ENCODE assay signal across 22 mouse cellular contexts in the genomic region with DNA sequence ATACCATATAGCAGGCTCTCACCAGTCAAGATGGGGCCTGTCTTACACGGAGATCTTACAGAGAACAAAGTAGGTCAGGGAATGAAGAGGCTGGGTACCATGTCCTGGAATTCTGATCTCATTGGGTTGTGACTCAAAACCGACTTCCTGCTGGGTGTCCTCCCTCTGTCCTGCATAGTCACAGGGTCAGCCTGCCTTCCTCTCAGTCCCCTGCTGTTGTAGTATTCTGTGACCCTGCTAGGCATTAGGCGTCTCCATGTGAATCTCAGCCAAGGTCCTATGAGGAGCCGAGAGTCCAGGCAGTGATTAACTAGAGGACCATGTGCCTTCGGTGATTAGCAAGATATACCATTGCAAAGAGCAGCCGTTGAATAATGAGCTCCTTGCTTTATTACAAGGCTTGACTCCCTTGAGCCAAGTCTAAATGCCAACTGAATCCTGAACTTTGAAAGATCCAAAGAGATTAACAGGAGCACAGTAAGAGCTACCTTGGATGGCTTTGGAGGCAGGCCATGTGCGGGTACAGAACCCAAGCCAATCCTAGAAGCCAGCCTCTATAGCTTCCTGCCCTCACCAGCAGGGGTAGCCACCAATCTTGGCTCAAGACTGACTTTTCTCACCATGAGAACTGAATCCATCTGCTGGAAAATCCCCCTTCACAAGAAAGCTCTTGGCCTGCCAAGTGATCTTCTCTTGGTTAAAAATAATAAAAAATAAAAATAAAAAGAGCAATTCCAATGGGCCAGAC.
DNase-seq lines count a peak whose midpoint lies in the region; ATAC-seq and TF ChIP-seq lines count a peak whose summit lies in the region.
"Had no signal": no experiment of that assay in that cellular context is flagged by ENCODE, and none has a peak within 500 bp of the region (broad histone marks: within the 10 kb centered on the region; RNA-seq: fewer than 3 reads in every experiment).

No protein-coding gene starts in this region.

- H3K36me3 ChIP-seq in lung, postnatal 0 days (ENCODE audit: insufficient read depth, low read length): no peaks in the 10 kb centered on the region
- H3K36me3 ChIP-seq in hindbrain, embryonic 10.5 days: no peaks in the 10 kb centered on the region
- H3K36me3 ChIP-seq: limb, embryonic 12.5 days; liver, embryonic 12.5 days; neural tube, embryonic 13.5 days; stomach, embryonic 15.5 days had no signal

- 67% methylated on average over 7 of the region's 7 CpGs for WGBS in lung, postnatal 0 days
- WGBS in hindbrain, embryonic 10.5 days: 77% methylated on average over 7 of the region's 7 CpGs

- no peak for DNase-seq in cerebellum, postnatal 4 days (ENCODE audit: low spot score in 2 of 2)
- no peak for DNase-seq in lung, postnatal 0 days (ENCODE audit: low spot score)
- DNase-seq in lung, postnatal 14 days: no peak
- peak; percentile 36 for DNase-seq in cerebellum, adult 8-10 months
- peak; percentile 80 to 83 for DNase-seq in cerebellum, postnatal 36 days
- no peak for DNase-seq in T-cell, adult 2 months (ENCODE audit: low spot score)
- DNase-seq in hindbrain, embryonic 10.5 days (ENCODE audit: low spot score): no peak
- DNase-seq: kidney, adult 18-20 months; lung, adult 18-20 months; lung, postnatal 4 days; right cerebral cortex, adult 18-20 months; thymus, adult 18-20 months; thymus, postnatal 36 days had no signal

- 0 out of 2 replicates have a peak, but pooled peaks have one; percentile 9 for ATAC-seq in cerebellum, adult (ENCODE audit: insufficient number of reproducible peaks, low FRiP score, low TSS enrichment)
- 0 out of 2 replicates have a peak, but pooled peaks have one; percentile 14 for ATAC-seq in lung, postnatal 0 days
- ATAC-seq: CD4-positive, CD25-positive, alpha-beta regulatory T cell, adult 4 months; forebrain, embryonic 14.5 days; liver, embryonic 12.5 days; midbrain, embryonic 16.5 days had no signal

- no peak overlapping the region for H3K4me3 ChIP-seq in lung, postnatal 0 days (ENCODE audit: low read depth, low read length)
- no peak overlapping the region for H3K4me3 ChIP-seq in hindbrain, embryonic 10.5 days
- H3K4me3 ChIP-seq: limb, embryonic 12.5 days; liver, embryonic 12.5 days; myocyte; neural tube, embryonic 13.5 days; stomach, embryonic 15.5 days had no signal

- no peaks in the 10 kb centered on the region for H3K9me3 ChIP-seq in lung, postnatal 0 days (ENCODE audit: low read length)
- H3K9me3 ChIP-seq in hindbrain, embryonic 10.5 days: no peaks in the 10 kb centered on the region
- H3K9me3 ChIP-seq: liver, embryonic 12.5 days; neural tube, embryonic 13.5 days; stomach, embryonic 15.5 days had no signal

- H3K4me1 ChIP-seq in lung, postnatal 0 days (ENCODE audit: insufficient read depth, low read depth, low read length): no peaks in the 10 kb centered on the region
- H3K4me1 ChIP-seq in hindbrain, embryonic 10.5 days (replicated peaks): peaks cover 6% of the 10 kb centered on the region
- H3K4me1 ChIP-seq: limb, embryonic 12.5 days; liver, embryonic 12.5 days; stomach, embryonic 15.5 days had no signal

- H3K9ac ChIP-seq in lung, postnatal 0 days (replicated peaks; ENCODE audit: low read depth): no peak overlapping the region
- H3K9ac ChIP-seq: limb, embryonic 12.5 days; liver, embryonic 12.5 days; neural tube, embryonic 13.5 days; stomach, embryonic 15.5 days had no signal

- TF ChIP-seq EP300 in lung, postnatal 0 days (IDR thresholded peaks at IDR 0.05): no peak

- H3K4me2 ChIP-seq in lung, postnatal 0 days (replicated peaks; ENCODE audit: low read depth, low read length): no peak overlapping the region
- H3K4me2 ChIP-seq: limb, embryonic 12.5 days; liver, embryonic 12.5 days; neural tube, embryonic 13.5 days; stomach, embryonic 15.5 days had no signal

- no peaks in the 10 kb centered on the region for H3K27me3 ChIP-seq in lung, postnatal 0 days (replicated peaks; ENCODE audit: insufficient read depth, low read length)
- H3K27me3 ChIP-seq in hindbrain, embryonic 10.5 days (ENCODE audit: insufficient read depth, poor library complexity, severe bottlenecking): no peaks in the 10 kb centered on the region
- H3K27me3 ChIP-seq: liver, embryonic 12.5 days; stomach, embryonic 15.5 days had no signal

- no peak overlapping the region for H3K27ac ChIP-seq in lung, postnatal 0 days (ENCODE audit: low read length)
- H3K27ac ChIP-seq in hindbrain, embryonic 10.5 days: no peak overlapping the region
- H3K27ac ChIP-seq: limb, embryonic 12.5 days; liver, embryonic 12.5 days; neural tube, embryonic 13.5 days; stomach, embryonic 15.5 days had no signal

- peak; percentile 22; the same call in 1 of the 2 replicates for TF ChIP-seq CTCF in lung, postnatal 0 days (IDR thresholded peaks at IDR 0.05)

Comparison
In these comparisons a context has a peak if more than half of its experiments do, and no peak if none do; other contexts are left out.
1. DNase-seq: peak in cerebellum, adult 8-10 months (single experiment) and cerebellum, postnatal 36 days (2 of 2); none in cerebellum, postnatal 4 days (0 of 2), lung, postnatal 0 days (single experiment), lung, postnatal 14 days (single experiment), T-cell, adult 2 months (single experiment) and hindbrain, embryonic 10.5 days (single experiment).